Mouse (Mus musculus): Measurements from ENCODE around the gene Zbtb7b. TPM values are rescaled to one million over a fixed set of nuclear protein-coding genes. Genes with fewer than 3 reads are reported as not detected.

Gene Zbtb7b
- total RNA-seq, 2 experiments from 2014 or later, result 3.3 to 3.8 TPM

- no peak for DNase-seq
- intact Hi-C loops (cut with DNase I), result no loop called here
Measured at GRCm38 (mm10) chr3:89373581-89374231, 20.9 kb downstream of the Zbtb7b start.

GRCm38 (mm10) chr3:89367338-89367737 lies 27.2 kb downstream of the Zbtb7b start:
- intact Hi-C loops (cut with DNase I), result no loop called here
- DNase-seq, result no peak

GRCm38 (mm10) chr3:89365486-89366414 lies 28.8 kb downstream of the Zbtb7b start:
- no peak for DNase-seq
- intact Hi-C loops (cut with DNase I), result no loop called here

- intact Hi-C loops (cut with DNase I), result no loop called here
- no peak for DNase-seq
Measured at GRCm38 (mm10) chr3:89365153-89365485, 29.5 kb downstream of the Zbtb7b start, which contains the start of gene Dcst1. TSS of gene Dcst1 (minus strand) at chr3:89365253.

- no peak for DNase-seq
- intact Hi-C loops (cut with DNase I), result no loop called here
Measured at GRCm38 (mm10) chr3:89364631-89365030, 29.9 kb downstream of the Zbtb7b start.

GRCm38 (mm10) chr3:89361675-89362074 lies 32.9 kb downstream of the Zbtb7b start, which contains the start of gene Dcst2:
TSS of gene Dcst2 (plus strand) at chr3:89361975.
- intact Hi-C loops (cut with DNase I), result no loop called here

GRCm38 (mm10) chr3:89360237-89360636 lies 34.3 kb downstream of the Zbtb7b start:
- intact Hi-C loops (cut with DNase I), result no loop called here
- no peak for DNase-seq

More at GRCm38 (mm10) chr3:89361675-89362074, 32.9 kb downstream of the Zbtb7b start, which contains the start of gene Dcst2:
- no peak for DNase-seq

GRCm38 (mm10) chr3:89359630-89360029 lies 34.9 kb downstream of the Zbtb7b start:
- intact Hi-C loops (cut with DNase I), result no loop called here
- DNase-seq, result no peak

- no peak for DNase-seq
- intact Hi-C loops (cut with DNase I), result no loop called here
Measured at GRCm38 (mm10) chr3:89356029-89356428, 38.5 kb downstream of the Zbtb7b start.

GRCm38 (mm10) chr3:89355512-89355902 lies 39.1 kb downstream of the Zbtb7b start:
- DNase-seq, result no peak
- intact Hi-C loops (cut with DNase I), result no loop called here

GRCm38 (mm10) chr3:89354816-89355511 lies 39.6 kb downstream of the Zbtb7b start:
- intact Hi-C loops (cut with DNase I), result no loop called here
- peak; percentile 85 for DNase-seq

- intact Hi-C loops (cut with DNase I), result no loop called here
- DNase-seq, result no peak
Measured at GRCm38 (mm10) chr3:89351271-89351670, 43.3 kb downstream of the Zbtb7b start.

GRCm38 (mm10) chr3:89349869-89350501 lies 44.6 kb downstream of the Zbtb7b start, which contains the start of gene Adam15:
TSS of gene Adam15 (minus strand) at chr3:89349996.
- DNase-seq, result peak; percentile 90
- intact Hi-C loops (cut with DNase I), result no loop called here

- DNase-seq, result no peak
- intact Hi-C loops (cut with DNase I), result no loop called here
Measured at GRCm38 (mm10) chr3:89348911-89349868, 45.4 kb downstream of the Zbtb7b start.

GRCm38 (mm10) chr3:89347916-89348315 lies 46.7 kb downstream of the Zbtb7b start:
- intact Hi-C loops (cut with DNase I), result no loop called here
- no peak for DNase-seq

- no peak for DNase-seq
- intact Hi-C loops (cut with DNase I), result no loop called here
Measured at GRCm38 (mm10) chr3:89346815-89347540, 47.6 kb downstream of the Zbtb7b start.

GRCm38 (mm10) chr3:89343279-89343678 lies 51.3 kb downstream of the Zbtb7b start:
- intact Hi-C loops (cut with DNase I), result no loop called here
- peak; percentile 58 for DNase-seq

- intact Hi-C loops (cut with DNase I), result no loop called here
- DNase-seq, result no peak
Measured at GRCm38 (mm10) chr3:89341794-89342193, 52.8 kb downstream of the Zbtb7b start.

GRCm38 (mm10) chr3:89340465-89340864 lies 54.1 kb downstream of the Zbtb7b start:
- intact Hi-C loops (cut with DNase I), result no loop called here
- peak; percentile 89 for DNase-seq

All from left cerebral cortex, postnatal 4 days (tissue).